Mouse (Mus musculus) lung, postnatal 0 days (tissue): ENCODE data around the gene Ifnb1. TPM values are rescaled to one million over a fixed set of nuclear protein-coding genes. Genes with fewer than 3 reads are reported as not detected.
A peak's percentile ranks its signal among the peaks of the same experiment; 100 is the strongest.

Experiments
- ATAC-seq: fragments of 200-750 bp; cut with Nextera tagmentation; 2 replicates; pipeline ENCODE4 v1.8.0; 2017; ENCODE audit warnings: moderate library complexity
- DNase-seq: peaks from one replicate; pipeline ENCODE4 v3.0.0-alpha.2; 2016; ENCODE audit warnings: low spot score
- H3K27ac ChIP-seq: fragments of 300-500 bp; sonication (generic); 2 replicates; pipeline ENCODE4 v1.5.1; 2014; ENCODE audit warnings: antibody characterized with exemption, mild to moderate bottlenecking, low read length, mixed read lengths
- H3K27me3 ChIP-seq: fragments of 300-500 bp; sonication (generic); replicated peaks from 2 replicates; pipeline ENCODE4 v1.6.1; 2014; ENCODE audit warnings: low read length, mixed read lengths; ENCODE audit not compliant: insufficient read depth
- H3K36me3 ChIP-seq: fragments of 300-500 bp; sonication (generic); 2 replicates; pipeline ENCODE4 v1.6.1; 2014; ENCODE audit warnings: low read length, mixed read lengths; ENCODE audit not compliant: insufficient read depth
- H3K4me1 ChIP-seq: fragments of 300-500 bp; sonication (generic); 2 replicates; pipeline ENCODE4 v1.6.1; 2014; ENCODE audit warnings: antibody characterized with exemption, low read depth, low read length, mixed read lengths; ENCODE audit not compliant: insufficient read depth
- H3K4me2 ChIP-seq: fragments of 300-500 bp; sonication (generic); replicated peaks from 2 replicates; pipeline ENCODE4 v1.6.1; 2014; ENCODE audit warnings: low read depth, mild to moderate bottlenecking, low read length, moderate library complexity, mixed read lengths
- H3K4me3 ChIP-seq: fragments of 300-500 bp; sonication (generic); 2 replicates; pipeline ENCODE4 v1.5.1; 2014; ENCODE audit warnings: low read depth, low read length
- H3K9ac ChIP-seq: fragments of 300-500 bp; sonication (generic); replicated peaks from 2 replicates; pipeline ENCODE4 v1.6.1; 2014; ENCODE audit warnings: low read depth, mild to moderate bottlenecking
- H3K9me3 ChIP-seq: fragments of 300-500 bp; sonication (generic); 2 replicates; pipeline ENCODE4 v1.6.1; 2016; ENCODE audit warnings: low read length, mixed read lengths
- CTCF ChIP-seq: IDR thresholded peaks from 2 replicates; pipeline ENCODE4 v1.5.1; 2016; ENCODE audit warnings: antibody characterized with exemption, mild to moderate bottlenecking
- EP300 ChIP-seq: IDR thresholded peaks from 2 replicates; pipeline ENCODE4 v1.6.1; 2016; ENCODE audit warnings: antibody characterized with exemption, mild to moderate bottlenecking, control low read depth
- whole genome bisulfite sequencing: fragments of 180-500 bp; shearing (Covaris S2); extraction: QIAGEN DNeasy Blood & Tissue Kit; methylation state at CpG from one replicate; pipeline ENCODE4 v1.1.7; 2014; 5-methylcytosine and 5-hydroxymethylcytosine counted together
- polyA plus RNA-seq: library from polyadenylated mRNA; unstranded; fragments of >200 nt; fragmentation: Nextera tagmentation; extraction: Ambion mirVana; gene quantifications from 2 replicates; pipeline ENCODE4 v1.2.1, GENCODE M21; 2015

The Ifnb1 gene
- polyA plus RNA-seq, 1 experiment from 2014 or later: not detected

GRCm38 (mm10) chr4:88496321-88497018 is 26.1 kb downstream of the Ifnb1 start:
- no peaks in the 10 kb centered on the region for H3K36me3 ChIP-seq
- no peak overlapping the region for H3K27ac ChIP-seq
- WGBS: 38% methylated on average over 6 of the region's 6 CpGs
- no peaks in the 10 kb centered on the region for H3K27me3 ChIP-seq
- no peak overlapping the region for H3K4me2 ChIP-seq
- no peaks in the 10 kb centered on the region for H3K4me1 ChIP-seq
- TF ChIP-seq EP300: peak; percentile 82
- no peak for TF ChIP-seq CTCF
- no peak overlapping the region for H3K4me3 ChIP-seq
- peak; percentile 70 for ATAC-seq
- H3K9me3 ChIP-seq: no peaks in the 10 kb centered on the region
- DNase-seq: peak; percentile 49
- H3K9ac ChIP-seq: no peak overlapping the region

DNA sequence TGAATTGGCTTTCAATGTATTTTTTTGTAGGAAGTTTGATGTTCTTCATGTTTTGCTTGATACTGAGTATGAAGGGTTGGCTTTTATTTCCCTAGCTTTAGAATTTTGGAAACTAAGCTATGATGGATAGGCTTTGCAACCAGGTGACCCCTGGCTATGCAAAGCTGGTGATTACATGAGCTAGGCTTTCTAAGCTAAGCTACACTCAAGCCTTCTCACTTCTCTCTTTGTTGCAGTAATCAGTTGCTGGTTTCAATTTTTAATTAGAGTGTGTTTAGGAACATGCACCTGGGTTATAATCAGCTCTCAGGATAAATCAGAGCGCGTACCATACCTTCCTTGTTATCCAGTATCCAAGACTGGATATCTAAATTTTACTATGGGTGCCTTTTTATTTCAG is 33.0 kb downstream of the Ifnb1 start:
- Histone ChIP-seq H3K27ac (no peak overlapping the region), H3K4me2 (no peak overlapping the region), H3K9ac (no peak overlapping the region), H3K4me1 (no peaks in the 10 kb centered on the region), H3K36me3 (no peaks in the 10 kb centered on the region), H3K27me3 (no peaks in the 10 kb centered on the region), H3K4me3 (no peak overlapping the region), H3K9me3 (no peaks in the 10 kb centered on the region)
- TF ChIP-seq CTCF (no peak), EP300 (no peak)
- ATAC-seq (no peak), DNase-seq (no peak)
- 94% methylated on average over 2 of the region's 2 CpGs for WGBS

DNA sequence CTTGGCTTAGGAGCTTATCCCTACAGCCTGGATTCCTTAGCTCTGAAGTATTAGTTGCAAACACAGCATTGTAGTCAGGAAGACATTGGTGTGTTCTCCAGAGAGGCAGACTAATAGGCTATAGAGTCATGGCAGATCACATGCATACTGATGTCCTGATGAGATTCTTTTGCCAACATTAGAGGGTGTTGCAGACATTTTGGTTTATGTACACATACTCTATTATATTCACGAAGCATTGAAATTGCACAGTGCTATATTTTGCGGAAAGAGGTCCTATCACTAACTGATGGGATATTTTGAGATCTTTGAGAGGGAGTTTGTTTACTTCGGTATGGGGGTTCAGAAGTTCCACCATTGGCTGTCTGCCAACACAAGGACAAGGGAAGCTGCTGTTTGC is 34.5 kb downstream of the Ifnb1 start:
- ATAC-seq: no peak
- 32% methylated on average over 3 of the region's 3 CpGs for WGBS
- no peaks in the 10 kb centered on the region for H3K27me3 ChIP-seq
- no peaks in the 10 kb centered on the region for H3K36me3 ChIP-seq
- H3K4me1 ChIP-seq: no peaks in the 10 kb centered on the region
- no peak overlapping the region for H3K27ac ChIP-seq
- no peak overlapping the region for H3K9ac ChIP-seq
- TF ChIP-seq CTCF: no peak
- TF ChIP-seq EP300: no peak
- H3K9me3 ChIP-seq: no peaks in the 10 kb centered on the region
- no peak overlapping the region for H3K4me2 ChIP-seq
- DNase-seq: no peak
- H3K4me3 ChIP-seq: no peak overlapping the region

GRCm38 (mm10) chr4:88480130-88480529 is 42.4 kb downstream of the Ifnb1 start:
- DNase-seq: peak; percentile 7
- H3K27ac ChIP-seq: no peak overlapping the region

DNA sequence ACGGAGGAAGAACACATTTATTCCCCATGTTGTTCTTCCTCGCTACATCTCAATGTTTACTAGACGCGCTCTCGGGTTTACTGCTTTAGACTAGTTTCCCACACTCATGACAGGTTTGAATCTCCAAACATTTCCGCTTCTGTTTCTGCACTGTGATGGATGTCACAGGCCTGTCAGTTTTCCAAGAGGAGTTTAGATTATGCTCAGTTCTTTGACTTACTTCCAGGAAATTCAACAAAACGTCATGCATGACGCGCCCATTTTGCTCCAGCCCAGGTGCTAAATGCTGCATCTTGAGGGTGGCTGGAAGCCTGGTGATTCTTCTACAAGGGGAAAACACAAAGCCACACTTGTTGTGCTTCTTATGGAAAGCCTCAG is 43.8 kb downstream of the Ifnb1 start:
- WGBS: 42% methylated on average over 9 of the region's 9 CpGs
- no peaks in the 10 kb centered on the region for H3K36me3 ChIP-seq
- H3K9me3 ChIP-seq: no peaks in the 10 kb centered on the region
- H3K4me3 ChIP-seq: no peak overlapping the region
- H3K4me2 ChIP-seq: no peak overlapping the region
- no peak overlapping the region for H3K9ac ChIP-seq
- H3K4me1 ChIP-seq: 0 out of 2 replicates have a peak, but pooled peaks cover 4% of the 10 kb centered on the region
- no peaks in the 10 kb centered on the region for H3K27me3 ChIP-seq
- ATAC-seq: peak; percentile 23; the same call in 1 of the 2 replicates
- peak; percentile 36 for DNase-seq
- no peak overlapping the region for H3K27ac ChIP-seq
- TF ChIP-seq CTCF: no peak
- no peak for TF ChIP-seq EP300

More at GRCm38 (mm10) chr4:88480130-88480529, 42.4 kb downstream of the Ifnb1 start:
- H3K4me3 ChIP-seq: no peak overlapping the region
- TF ChIP-seq EP300 (no peak), CTCF (no peak)
- 0 out of 2 replicates have a peak, but pooled peaks cover 4% of the 10 kb centered on the region for H3K4me1 ChIP-seq
- no peak overlapping the region for H3K9ac ChIP-seq
- no peaks in the 10 kb centered on the region for H3K36me3 ChIP-seq
- H3K9me3 ChIP-seq: no peaks in the 10 kb centered on the region
- 55% methylated on average over 6 of the region's 6 CpGs for WGBS
- ATAC-seq: peak; percentile 19; the same call in 1 of the 2 replicates
- no peaks in the 10 kb centered on the region for H3K27me3 ChIP-seq
- no peak overlapping the region for H3K4me2 ChIP-seq

DNA sequence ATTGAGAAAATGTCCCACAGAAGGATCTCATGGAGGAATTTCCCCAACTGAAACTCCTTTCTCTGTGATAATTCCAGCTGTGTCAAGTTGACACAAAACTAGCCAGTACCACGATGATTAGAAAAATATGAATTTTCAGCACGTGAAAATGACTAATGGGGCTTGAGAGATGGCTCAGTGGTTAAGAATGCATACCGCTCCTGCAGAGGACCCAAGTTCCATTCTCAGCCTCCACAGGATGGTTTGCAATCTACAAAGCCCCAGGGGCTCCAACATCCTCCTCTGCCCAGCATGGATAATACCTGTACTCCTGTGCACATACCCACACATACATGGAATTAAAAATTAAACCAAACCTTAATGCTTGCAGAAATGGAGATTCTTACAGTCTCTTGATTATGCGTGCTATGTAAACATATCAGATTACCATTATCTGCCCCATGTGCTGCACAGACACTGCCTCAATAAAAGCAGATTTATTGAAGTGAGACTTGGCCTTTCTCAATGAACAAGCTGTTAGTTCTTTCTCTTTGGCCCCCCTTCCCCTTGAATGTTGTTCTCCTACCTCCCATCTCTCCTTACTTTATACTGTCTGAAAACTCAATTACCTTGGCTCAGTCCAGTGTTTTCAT is 44.3 kb downstream of the Ifnb1 start:
- H3K9me3 ChIP-seq: no peaks in the 10 kb centered on the region
- 49% methylated on average over 4 of the region's 4 CpGs for WGBS
- H3K4me1 ChIP-seq: 0 out of 2 replicates have a peak, but pooled peaks cover 4% of the 10 kb centered on the region
- TF ChIP-seq EP300: no peak
- TF ChIP-seq CTCF: no peak
- no peak for DNase-seq
- H3K9ac ChIP-seq: no peak overlapping the region
- no peak overlapping the region for H3K4me2 ChIP-seq
- H3K36me3 ChIP-seq: no peaks in the 10 kb centered on the region
- no peak overlapping the region for H3K4me3 ChIP-seq
- no peaks in the 10 kb centered on the region for H3K27me3 ChIP-seq
- no peak for ATAC-seq
- no peak overlapping the region for H3K27ac ChIP-seq
